Mouse (Mus musculus) heart, embryonic 14.5 days (tissue): ENCODE measurements around the gene Atg2a. TPM values are rescaled to one million over a fixed set of nuclear protein-coding genes. Genes with fewer than 3 reads are reported as not detected.
"Not testable (repeated sequence)": the region's sequence is repeated elsewhere in the genome, so short reads cannot be mapped to it uniquely, and the experiment has no call there.

Experiments
- ATAC-seq: fragments of 200-750 bp; cut with Nextera tagmentation; 2 replicates; pipeline ENCODE4 v1.8.0; 2017; ENCODE audit warnings: low read depth, moderate TSS enrichment; ENCODE audit not compliant: insufficient number of reproducible peaks, insufficient read depth, low FRiP score
- H3K27ac ChIP-seq, 2 experiments: fragments of 200-500 bp in 1 of 2; fragments of 300-500 bp in 1 of 2; sonication (generic) in 1 of 2; replicated peaks in 1 of 2; 2 replicates each; pipeline ENCODE4 v1.5.1; 2012 to 2014; ENCODE audit warnings: low read depth in 2 of 2, low read length in 2 of 2, control low read depth in 1 of 2, mild to moderate bottlenecking in 1 of 2, mixed read lengths in 1 of 2; ENCODE audit not compliant: control insufficient read depth in 1 of 2, insufficient read depth in 1 of 2
- H3K27me3 ChIP-seq: fragments of 300-500 bp; sonication (generic); 2 replicates; pipeline ENCODE4 v1.6.1; 2014; ENCODE audit warnings: mild to moderate bottlenecking, low read length, control low read depth; ENCODE audit not compliant: control insufficient read depth, insufficient read depth
- H3K36me3 ChIP-seq: fragments of 300-500 bp; sonication (generic); 2 replicates; pipeline ENCODE4 v1.6.1; 2014; ENCODE audit warnings: mild to moderate bottlenecking, control low read depth, low read length, mixed read lengths; ENCODE audit not compliant: control insufficient read depth, insufficient read depth
- H3K4me1 ChIP-seq, 2 experiments: fragments of 200-500 bp in 1 of 2; fragments of 300-500 bp in 1 of 2; sonication (generic) in 1 of 2; 2 replicates each; pipeline ENCODE4 v1.6.1; 2012 to 2014; ENCODE audit warnings: low read length in 2 of 2, control low read depth in 1 of 2, mixed read lengths in 1 of 2; ENCODE audit not compliant: control insufficient read depth in 2 of 2, insufficient read depth in 2 of 2
- H3K4me2 ChIP-seq: fragments of 300-500 bp; sonication (generic); 2 replicates; pipeline ENCODE4 v1.6.1; 2014; ENCODE audit warnings: mild to moderate bottlenecking, low read length
- H3K4me3 ChIP-seq, 2 experiments: fragments of 200-500 bp in 1 of 2; fragments of 300-500 bp in 1 of 2; sonication (generic) in 1 of 2; 2 replicates each; pipeline ENCODE4 v1.5.1; 2012 to 2014; ENCODE audit warnings: low read length in 2 of 2, mild to moderate bottlenecking in 2 of 2, control low read depth in 1 of 2, low read depth in 1 of 2, moderate library complexity in 1 of 2; ENCODE audit not compliant: control insufficient read depth in 1 of 2, insufficient read depth in 1 of 2
- H3K9ac ChIP-seq: fragments of 300-500 bp; sonication (generic); 2 replicates; pipeline ENCODE4 v1.6.1; 2014; ENCODE audit warnings: mild to moderate bottlenecking, low read length
- H3K9me3 ChIP-seq: fragments of 300-500 bp; sonication (generic); 2 replicates; pipeline ENCODE4 v1.6.1; 2016; ENCODE audit warnings: low read length, control low read depth; ENCODE audit not compliant: control insufficient read depth
- WGBS: fragments of 180-500 bp; shearing (Covaris S2); extraction: QIAGEN DNeasy Blood & Tissue Kit; methylation state at CpG from one replicate; pipeline ENCODE4 v1.1.7; 2014; 5-methylcytosine and 5-hydroxymethylcytosine counted together
- polyA plus RNA-seq: library from polyadenylated mRNA; unstranded; fragments of >200 nt; fragmentation: Nextera tagmentation; extraction: Ambion mirVana; gene quantifications from 2 replicates; pipeline ENCODE4 v1.2.1, GENCODE M21; 2014

Atg2a gene
- polyA plus RNA-seq, 1 experiment from 2014 or later, result 7.8 TPM

DNA sequence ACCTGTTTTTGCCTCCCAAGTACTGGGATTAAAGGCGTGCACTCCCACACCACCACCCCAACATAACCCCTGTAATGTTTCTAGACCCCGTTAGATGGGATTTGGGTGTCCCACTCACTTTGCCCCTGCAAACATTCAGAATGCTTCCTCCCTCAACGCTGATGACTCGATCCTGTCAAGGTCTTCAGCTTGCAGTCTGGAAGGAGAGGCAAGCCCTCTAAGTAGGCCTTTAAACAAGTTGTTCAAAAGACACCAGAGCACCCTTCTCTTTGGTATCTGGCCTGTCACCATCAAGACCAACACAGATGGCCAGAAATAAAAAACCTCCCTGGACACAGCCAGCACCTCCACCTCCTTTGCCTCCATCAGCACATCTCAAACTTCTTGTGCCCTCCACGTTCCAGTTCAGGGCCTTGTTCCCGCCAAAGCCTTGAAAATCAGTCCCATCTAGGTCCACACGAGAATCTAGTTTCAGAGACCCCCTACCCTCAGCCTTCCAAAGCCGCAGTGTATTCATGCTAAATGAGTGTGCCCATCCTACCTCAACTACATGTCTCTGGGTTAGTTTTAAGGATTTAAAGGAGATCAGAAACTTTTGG is 64.1 kb downstream of the Atg2a start:
- WGBS, result 54% methylated on average over 8 of the region's 8 CpGs
- Histone ChIP-seq H3K9me3 (no peaks in the 10 kb centered on the region), H3K36me3 (peaks cover 11% of the 10 kb centered on the region), H3K4me3 (peak overlapping the region; percentile 70 to 75), H3K27ac (peak overlapping the region in 1 of 2 experiments; percentile 72; a peak in 2 of 4 replicates), H3K9ac (peak overlapping the region; percentile 77), H3K27me3 (no peaks in the 10 kb centered on the region), H3K4me2 (peak overlapping the region; percentile 74), H3K4me1 (peaks cover 4 to 14% of the 10 kb centered on the region in 2 experiments)
- ATAC-seq, result no peak

DNA sequence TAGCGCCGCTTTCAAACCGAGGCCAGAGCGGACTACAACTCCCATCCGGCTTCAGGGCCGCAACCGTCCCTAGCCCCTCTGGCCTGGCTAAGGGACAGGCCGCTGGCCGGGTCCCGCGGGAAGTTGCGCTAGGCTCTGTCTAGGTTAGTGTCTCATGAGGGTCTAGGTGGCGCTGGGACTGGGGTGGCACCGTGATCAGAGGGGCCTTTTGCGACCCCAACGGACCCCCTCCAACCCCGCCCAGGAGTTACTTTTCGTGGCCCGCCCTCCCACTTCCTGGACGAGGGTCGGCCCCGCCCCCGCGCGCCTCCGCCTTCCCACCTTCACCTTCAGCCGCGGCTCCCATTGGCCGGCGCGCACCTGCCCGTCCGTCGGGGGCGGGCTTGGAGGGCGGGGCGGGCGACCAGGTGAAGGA is 64.7 kb downstream of the Atg2a start, which contains the start of gene Cdc42bpg:
Gene Cdc42bpg, plus strand, starts transcription at position 320 of the 415 bp plus-strand sequence.
- peaks cover 16% of the 10 kb centered on the region for H3K36me3 ChIP-seq
- ATAC-seq, result peak; percentile 74
- H3K9me3 ChIP-seq, result no peaks in the 10 kb centered on the region
- peak within 1 kb of the TSS; percentile 74 for H3K4me2 ChIP-seq
- H3K27ac ChIP-seq, result peak within 1 kb of the TSS; percentile 70 to 72
- under 1% methylated on average over 37 of the region's 38 CpGs for WGBS
- H3K27me3 ChIP-seq, result no peaks in the 10 kb centered on the region
- peak within 1 kb of the TSS; percentile 77 for H3K9ac ChIP-seq
- H3K4me3 ChIP-seq, result peak within 1 kb of the TSS; percentile 70 to 75
- peaks cover 4 to 14% of the 10 kb centered on the region in 2 experiments for H3K4me1 ChIP-seq

DNA sequence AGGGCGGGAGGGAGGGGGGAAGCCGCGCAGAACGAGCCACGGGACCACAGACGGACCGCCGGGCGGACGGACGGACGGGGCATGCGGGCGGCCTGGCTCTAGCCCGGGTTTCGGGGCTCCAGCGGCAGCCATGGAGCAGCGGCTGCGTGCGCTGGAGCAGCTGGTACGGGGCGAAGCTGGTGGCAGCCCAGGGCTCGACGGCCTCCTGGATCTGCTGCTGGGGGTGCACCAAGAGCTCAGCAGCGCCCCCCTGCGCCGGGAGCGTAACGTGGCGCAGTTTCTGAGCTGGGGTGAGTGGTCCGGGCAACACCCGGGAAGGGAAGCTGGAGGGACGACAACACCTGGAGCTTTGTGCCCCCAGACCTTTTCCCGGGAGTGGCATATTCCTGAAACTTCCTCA is 65.1 kb downstream of the Atg2a start:
- H3K36me3 ChIP-seq, result peaks cover 20% of the 10 kb centered on the region
- H3K4me1 ChIP-seq, result peaks cover 4 to 14% of the 10 kb centered on the region in 2 experiments
- H3K9ac ChIP-seq, result peak overlapping the region; percentile 77
- H3K4me3 ChIP-seq, result peak overlapping the region; percentile 70 to 75
- H3K27me3 ChIP-seq, result no peaks in the 10 kb centered on the region
- under 1% methylated on average over 34 of the region's 34 CpGs for WGBS
- H3K9me3 ChIP-seq, result no peaks in the 10 kb centered on the region
- H3K4me2 ChIP-seq, result peak overlapping the region; percentile 74
- peak; percentile 29 for ATAC-seq
- H3K27ac ChIP-seq, result peak overlapping the region in 1 of 2 experiments; percentile 72; a peak in 2 of 4 replicates

DNA sequence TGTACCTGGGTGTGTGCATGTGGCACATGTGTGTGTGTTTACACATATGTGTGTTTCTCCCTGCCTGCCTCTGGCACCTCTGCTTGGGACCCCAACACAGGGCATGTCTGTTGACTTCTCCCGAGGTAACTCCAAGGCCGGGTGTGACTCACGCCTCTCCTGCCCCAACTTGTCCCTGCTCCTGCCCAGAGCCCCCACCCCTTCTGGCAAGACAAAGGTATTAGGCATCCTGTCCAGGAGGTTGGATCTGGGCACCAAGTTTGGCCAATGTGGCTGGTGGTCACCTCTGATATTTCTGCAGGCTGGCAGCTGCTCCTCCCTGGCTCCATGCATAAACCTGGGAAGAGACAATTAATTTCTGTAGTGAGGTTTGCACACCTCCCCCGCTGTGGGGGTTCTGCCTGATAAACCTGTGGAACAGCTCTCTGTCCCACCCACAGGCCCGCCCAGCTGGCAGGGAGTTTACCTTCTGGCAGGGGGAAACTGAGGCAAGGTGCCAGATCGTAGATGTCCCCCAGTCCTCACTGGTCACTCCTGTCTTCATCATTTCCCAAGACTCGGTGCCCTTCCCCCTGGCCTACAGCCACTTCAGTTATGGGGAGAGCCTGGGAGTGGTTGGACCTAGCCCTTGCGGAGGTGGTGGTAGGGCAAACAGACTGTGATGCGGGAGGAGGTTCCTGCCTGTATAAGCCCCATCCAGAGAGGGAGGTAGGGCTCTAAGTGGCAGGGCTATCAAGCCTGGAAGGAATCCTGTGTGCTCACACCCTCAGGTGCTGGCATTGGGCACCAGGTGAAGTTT is 66.5 kb downstream of the Atg2a start:
- H3K36me3 ChIP-seq, result peaks cover 29% of the 10 kb centered on the region
- no peak overlapping the region for H3K27ac ChIP-seq
- no peak overlapping the region for H3K4me3 ChIP-seq
- H3K4me2 ChIP-seq, result no peak overlapping the region
- H3K9me3 ChIP-seq, result no peaks in the 10 kb centered on the region
- H3K4me1 ChIP-seq, result peaks cover 4 to 14% of the 10 kb centered on the region in 2 experiments
- ATAC-seq, result no peak
- H3K9ac ChIP-seq, result no peak overlapping the region
- no peaks in the 10 kb centered on the region for H3K27me3 ChIP-seq
- WGBS, result 78% methylated on average over 9 of the region's 9 CpGs

- Histone ChIP-seq H3K9me3 (no peaks in the 10 kb centered on the region), H3K4me3 (no peak overlapping the region), H3K4me2 (no peak overlapping the region), H3K27me3 (no peaks in the 10 kb centered on the region), H3K9ac (no peak overlapping the region), H3K27ac (no peak overlapping the region), H3K4me1 (peaks cover 4 to 8% of the 10 kb centered on the region in 2 experiments), H3K36me3 (peaks cover 50% of the 10 kb centered on the region)
- ATAC-seq, result no peak
- WGBS, result 83% methylated on average over 5 of the region's 5 CpGs
Measured at GRCm38 (mm10) chr19:6310181-6310580, 68.7 kb downstream of the Atg2a start.

DNA sequence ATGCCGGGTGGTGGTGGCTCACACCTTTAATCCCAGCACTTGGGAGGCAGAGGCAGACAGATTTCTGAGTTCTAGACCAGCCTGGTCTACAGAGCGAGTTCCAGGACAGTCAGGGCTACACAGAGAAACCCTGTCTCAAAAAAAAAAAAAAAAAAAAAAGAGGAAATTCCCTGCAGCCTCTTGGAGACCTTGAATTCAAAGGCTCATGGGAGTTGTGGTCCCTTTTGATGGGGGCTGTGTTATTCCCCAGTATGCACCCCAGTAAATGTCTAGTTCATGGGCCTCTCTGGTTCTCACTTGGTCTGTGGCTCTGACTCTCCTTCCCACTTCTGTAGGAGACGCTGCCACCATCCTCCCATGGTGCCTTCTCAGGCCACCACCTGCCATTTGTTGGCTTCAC is 70.3 kb downstream of the Atg2a start:
- ATAC-seq, H3K27ac ChIP-seq, H3K9ac ChIP-seq, H3K4me3 ChIP-seq, H3K4me1 ChIP-seq, H3K9me3 ChIP-seq, H3K4me2 ChIP-seq, H3K27me3 ChIP-seq: not testable (repeated sequence)
- WGBS, result 92% methylated on average over 3 of the region's 3 CpGs
- peaks cover 66% of the 10 kb centered on the region for H3K36me3 ChIP-seq
